Mouse (Mus musculus): Measurements from ENCODE around the gene Gpr180. TPM values are rescaled to one million over a fixed set of nuclear protein-coding genes. Genes with fewer than 3 reads are reported as not detected.

Gene Gpr180
- 4.2 TPM for polyA plus RNA-seq (2014; fragmentation: Illumina TruSeq; extraction: RNeasy Lipid Tissue Mini Kit (QIAGEN cat#74804); ENCODE audit: low read depth, low replicate concordance)

GRCm38 (mm10) chr14:118136744-118137452, at the start of gene Gpr180:
TSS of gene Gpr180 (plus strand) at chr14:118137158.

GRCm38 (mm10) chr14:118132642-118132977, 4.3 kb upstream of the Gpr180 start, which contains the start of gene Tgds:
TSS of gene Tgds (minus strand) at chr14:118132755.

Other genes starting within 250 kb of the Gpr180 start
- gene Dct, start 84.9 kb upstream of the Gpr180 start, polyA plus RNA-seq (2014; fragmentation: Illumina TruSeq; extraction: RNeasy Lipid Tissue Mini Kit (QIAGEN cat#74804); ENCODE audit: low read depth, low replicate concordance), result not detected
- gene Tgds, start 4.4 kb upstream of the Gpr180 start, polyA plus RNA-seq (2014; fragmentation: Illumina TruSeq; extraction: RNeasy Lipid Tissue Mini Kit (QIAGEN cat#74804); ENCODE audit: low read depth, low replicate concordance), result 32.1 TPM
- gene Sox21, start 99.9 kb downstream of the Gpr180 start, polyA plus RNA-seq (2014; fragmentation: Illumina TruSeq; extraction: RNeasy Lipid Tissue Mini Kit (QIAGEN cat#74804); ENCODE audit: low read depth, low replicate concordance), result not detected
- gene Gm9376, start 129.8 kb downstream of the Gpr180 start, polyA plus RNA-seq (2014; fragmentation: Illumina TruSeq; extraction: RNeasy Lipid Tissue Mini Kit (QIAGEN cat#74804); ENCODE audit: low read depth, low replicate concordance), result not detected